31 mouse cellular contexts compared by ENCODE assay signal in the genomic region with DNA sequence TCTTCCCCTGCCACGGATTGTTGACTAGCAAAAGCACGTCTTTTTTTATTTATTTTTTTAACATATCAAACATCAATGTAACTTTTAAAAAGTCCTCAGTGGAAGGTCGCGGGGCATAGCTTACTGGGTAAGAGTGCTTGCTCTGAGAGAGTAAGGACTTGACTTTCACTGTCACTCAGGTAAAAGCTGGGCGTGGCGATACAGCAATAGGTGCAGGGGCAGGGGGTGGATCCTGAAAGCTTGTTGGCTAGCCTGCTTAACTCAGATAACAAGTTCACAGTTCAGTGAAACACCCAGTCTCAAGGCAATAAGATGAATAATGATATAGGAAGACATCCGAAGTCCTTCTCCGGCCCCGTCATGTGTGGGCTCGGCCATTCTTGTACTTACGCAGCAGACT. TPM values are rescaled to one million over a fixed set of nuclear protein-coding genes. Genes with fewer than 3 reads are reported as not detected.
A peak's percentile ranks its signal among the peaks of the same experiment; 100 is the strongest.
DNase-seq lines count a peak whose midpoint lies in the region; ATAC-seq and TF ChIP-seq lines count a peak whose summit lies in the region.
"Had no signal": no experiment of that assay in that cellular context is flagged by ENCODE, and none has a peak within 500 bp of the region (broad histone marks: within the 10 kb centered on the region; RNA-seq: fewer than 3 reads in every experiment).

No protein-coding gene starts in this region.

- TF ChIP-seq POLR2A in lung, adult 2 months (IDR thresholded peaks at IDR 0.05; ENCODE audit: borderline replicate concordance, extremely low read depth, low read depth, low read length), result no peak
- no peak for TF ChIP-seq POLR2A in small intestine, adult 2 months (IDR thresholded peaks at IDR 0.05; ENCODE audit: low read depth, low read length)

- no peaks in the 10 kb centered on the region for H3K27me3 ChIP-seq in embryonic facial prominence, embryonic 12.5 days
- peaks cover 2% of the 10 kb centered on the region; the same call in 1 of the 2 replicates for H3K27me3 ChIP-seq in intestine, embryonic 16.5 days (replicated peaks; ENCODE audit: control insufficient read depth, insufficient read depth, low read length)
- H3K27me3 ChIP-seq in small intestine, adult 2 months (ENCODE audit: control insufficient read depth, insufficient read depth, low read length), result no peaks in the 10 kb centered on the region
- H3K27me3 ChIP-seq: heart, embryonic 12.5 days; neural tube, embryonic 12.5 days had no signal

- no peak for ATAC-seq in embryonic facial prominence, embryonic 12.5 days (ENCODE audit: insufficient number of reproducible peaks, insufficient read depth, low FRiP score, low TSS enrichment)
- ATAC-seq in intestine, embryonic 16.5 days, result peak; percentile 92
- ATAC-seq: CD4-positive, CD25-positive, alpha-beta regulatory T cell, adult 4 months; forebrain, embryonic 14.5 days; midbrain, embryonic 16.5 days had no signal

- no peak overlapping the region for H3K4me3 ChIP-seq in lung, adult 2 months (replicated peaks; ENCODE audit: extremely low read depth, low read depth, low read length)
- no peak overlapping the region for H3K4me3 ChIP-seq in embryonic facial prominence, embryonic 12.5 days
- 0 out of 2 replicates have a peak overlapping the region, but pooled peaks have one; percentile 2 for H3K4me3 ChIP-seq in intestine, embryonic 16.5 days (ENCODE audit: low read length)
- peak overlapping the region; percentile 45 for H3K4me3 ChIP-seq in small intestine, adult 2 months (ENCODE audit: low read depth, low read length)
- H3K4me3 ChIP-seq: heart, embryonic 12.5 days; left cerebral cortex, adult 2 months; myocyte; neural tube, embryonic 12.5 days had no signal

- no peaks in the 10 kb centered on the region for H3K4me1 ChIP-seq in lung, adult 2 months (ENCODE audit: control insufficient read depth, insufficient read depth, low read length)
- peaks cover 27% of the 10 kb centered on the region for H3K4me1 ChIP-seq in embryonic facial prominence, embryonic 12.5 days
- H3K4me1 ChIP-seq in intestine, embryonic 16.5 days (ENCODE audit: control insufficient read depth, insufficient read depth, low read length), result no peaks in the 10 kb centered on the region
- peaks cover 6% of the 10 kb centered on the region; the same call in 1 of the 2 replicates for H3K4me1 ChIP-seq in small intestine, adult 2 months (ENCODE audit: control insufficient read depth, insufficient read depth, insufficient read length, low read length)
- H3K4me1 ChIP-seq: heart, embryonic 12.5 days had no signal

- TF ChIP-seq CTCF in lung, adult 2 months (IDR thresholded peaks at IDR 0.05; ENCODE audit: insufficient read depth, low read length), result no peak
- no peak for TF ChIP-seq CTCF in small intestine, adult 2 months (IDR thresholded peaks at IDR 0.05; ENCODE audit: extremely low read depth, insufficient read length, insufficient replicate concordance, low read depth, low read length)

- peak; percentile 49 for DNase-seq in lung, postnatal 36 days
- no peak for DNase-seq in lung, adult 2 months
- DNase-seq in frontal cortex, postnatal 25 days (ENCODE audit: low spot score in 2 of 2), result no peak
- no peak for DNase-seq in spleen, postnatal 14 days (ENCODE audit: low spot score in 2 of 2)
- no peak for DNase-seq in right cerebral cortex, postnatal 36 days (ENCODE audit: low spot score in 2 of 2)
- DNase-seq: adrenal gland, adult 2 months; adrenal gland, postnatal 36 days; cerebellum, adult 18-20 months; cerebellum, postnatal 14 days; gastrocnemius, postnatal 25 days; heart, adult 18-20 months; kidney, adult 9 months; kidney, postnatal 10 days; liver; right cerebral cortex, adult 18-20 months; right cerebral cortex, postnatal 4 days; thymus, adult 2 months; thymus, postnatal 36 days had no signal

- no peaks in the 10 kb centered on the region for H3K9me3 ChIP-seq in embryonic facial prominence, embryonic 12.5 days
- H3K9me3 ChIP-seq in intestine, embryonic 16.5 days (ENCODE audit: control insufficient read depth, low read length), result no peaks in the 10 kb centered on the region
- H3K9me3 ChIP-seq: heart, embryonic 12.5 days; neural tube, embryonic 12.5 days had no signal

- peak overlapping the region; percentile 25; the same call in 1 of the 2 replicates for H3K4me2 ChIP-seq in embryonic facial prominence, embryonic 12.5 days (replicated peaks)
- H3K4me2 ChIP-seq in intestine, embryonic 16.5 days (ENCODE audit: low read depth, low read length), result peak overlapping the region; percentile 34; the same call in 1 of the 2 replicates
- H3K4me2 ChIP-seq: heart, embryonic 12.5 days; hindbrain, embryonic 14.5 days; midbrain, embryonic 11.5 days; neural tube, embryonic 12.5 days had no signal

- 71% methylated on average over 11 of the region's 11 CpGs for WGBS in lung, adult 2 months
- WGBS in embryonic facial prominence, embryonic 12.5 days, result 62% methylated on average over 11 of the region's 11 CpGs
- WGBS in intestine, embryonic 16.5 days, result 55% methylated on average over 11 of the region's 11 CpGs
- WGBS in small intestine, adult 2 months, result 30% methylated on average over 11 of the region's 11 CpGs

- peak overlapping the region; percentile 0; the same call in 1 of the 2 replicates for H3K27ac ChIP-seq in embryonic facial prominence, embryonic 12.5 days
- no peak overlapping the region for H3K27ac ChIP-seq in intestine, embryonic 16.5 days (ENCODE audit: low read length)
- peak overlapping the region; percentile 63; the same call in 1 of the 2 replicates for H3K27ac ChIP-seq in small intestine, adult 2 months (ENCODE audit: insufficient read depth, low read depth, low read length)
- H3K27ac ChIP-seq: hindbrain, embryonic 14.5 days; left cerebral cortex, adult 2 months; liver, embryonic 14.5 days; neural tube, embryonic 12.5 days had no signal

- no peaks in the 10 kb centered on the region for H3K36me3 ChIP-seq in embryonic facial prominence, embryonic 12.5 days
- no peaks in the 10 kb centered on the region for H3K36me3 ChIP-seq in intestine, embryonic 16.5 days (ENCODE audit: control insufficient read depth, insufficient read depth, low read length)
- H3K36me3 ChIP-seq in small intestine, adult 2 months (ENCODE audit: control insufficient read depth, insufficient read depth, low read length), result no peaks in the 10 kb centered on the region
- H3K36me3 ChIP-seq: heart, embryonic 12.5 days; neural tube, embryonic 12.5 days had no signal

- no peak overlapping the region for H3K9ac ChIP-seq in embryonic facial prominence, embryonic 12.5 days
- H3K9ac ChIP-seq in intestine, embryonic 16.5 days (ENCODE audit: low read depth, low read length), result no peak overlapping the region
- H3K9ac ChIP-seq: heart, embryonic 12.5 days; hindbrain, embryonic 14.5 days; liver, embryonic 14.5 days; neural tube, embryonic 12.5 days had no signal

RNA-seq across cellular contexts. Expression of a gene that starts 16.6 kb away (rescaled TPM):
- 15.5 and 18.4 TPM in 2 replicates for polyA plus RNA-seq in lung, adult 2 months (2012; rRNA removed)
- 15.2 and 16.0 TPM in 2 replicates for polyA plus RNA-seq in embryonic facial prominence, embryonic 12.5 days (2016; fragmentation: Nextera tagmentation; extraction: Ambion mirVana)
- polyA plus RNA-seq in intestine, embryonic 16.5 days (2015; fragmentation: Nextera tagmentation; extraction: Ambion mirVana), result 82.9 and 91.2 TPM in 2 replicates
- 123 and 184 TPM in 2 replicates for polyA plus RNA-seq in small intestine, adult 2 months (2012; rRNA removed)
- polyA plus RNA-seq: myocyte had no signal

RNA-seq across cellular contexts. Expression of a gene that starts 55.0 kb away (rescaled TPM):
- polyA plus RNA-seq in lung, adult 2 months (2012; rRNA removed), result 39.2 and 41.8 TPM in 2 replicates
- polyA plus RNA-seq in embryonic facial prominence, embryonic 12.5 days (2016; fragmentation: Nextera tagmentation; extraction: Ambion mirVana), result 13.9 and 14.9 TPM in 2 replicates
- 4.0 and 4.7 TPM in 2 replicates for polyA plus RNA-seq in intestine, embryonic 16.5 days (2015; fragmentation: Nextera tagmentation; extraction: Ambion mirVana)
- 1.9 and 3.2 TPM in 2 replicates for polyA plus RNA-seq in small intestine, adult 2 months (2012; rRNA removed)

Comparison
In these comparisons a context has a peak if more than half of its experiments do, and no peak if none do; other contexts are left out.
1. H3K4me3 ChIP-seq: peak in intestine, embryonic 16.5 days (single experiment) and small intestine, adult 2 months (single experiment); none in lung, adult 2 months (single experiment) and embryonic facial prominence, embryonic 12.5 days (single experiment).